Comparison of ENCODE assay signal across 10 mouse cellular contexts in the genomic region with DNA sequence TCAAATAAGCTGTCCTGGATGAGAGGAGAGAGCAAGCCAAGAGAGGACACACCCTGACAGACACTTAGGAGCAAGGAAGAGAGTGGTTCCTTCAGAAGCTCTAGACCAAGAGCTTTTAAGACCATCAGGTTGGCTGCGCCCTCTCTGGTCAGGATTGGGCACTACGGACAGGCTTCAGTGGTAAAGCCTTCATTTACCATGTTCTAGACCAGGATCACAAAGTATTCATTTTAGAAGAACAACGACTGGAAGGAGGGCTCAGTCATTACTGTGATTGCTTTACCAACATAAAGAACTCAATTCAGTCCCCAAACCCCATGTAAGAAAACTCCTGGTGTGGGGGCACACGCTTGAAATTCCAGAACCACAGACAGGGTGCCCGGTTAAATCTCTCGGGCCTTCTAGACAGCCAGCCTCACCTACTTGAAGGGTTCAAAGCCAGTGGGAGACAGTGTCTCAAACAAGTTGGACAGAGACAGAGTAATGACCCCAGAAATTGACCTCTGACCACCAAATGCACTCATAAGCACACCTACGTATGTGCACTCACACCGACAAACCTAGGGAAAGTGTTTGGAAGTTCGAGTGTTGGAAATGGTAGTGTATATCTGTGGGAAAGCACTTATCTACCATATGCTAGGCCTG. TPM values are rescaled to one million over a fixed set of nuclear protein-coding genes. Genes with fewer than 3 reads are reported as not detected.
A peak's percentile ranks its signal among the peaks of the same experiment; 100 is the strongest.
DNase-seq lines count a peak whose midpoint lies in the region; ATAC-seq lines count a peak whose summit lies in the region.
"Had no signal": no experiment of that assay in that cellular context is flagged by ENCODE, and none has a peak within 500 bp of the region (broad histone marks: within the 10 kb centered on the region; RNA-seq: fewer than 3 reads in every experiment).

No protein-coding gene starts in this region.

- H3K36me3 ChIP-seq in heart, embryonic 10.5 days: peaks cover 20% of the 10 kb centered on the region
- peaks cover 20% of the 10 kb centered on the region for H3K36me3 ChIP-seq in erythroblast, embryonic 14.5 days (ENCODE audit: control insufficient read depth)
- H3K36me3 ChIP-seq in kidney, embryonic 14.5 days (ENCODE audit: control insufficient read depth, insufficient read depth, low read length): peaks cover 13% of the 10 kb centered on the region
- H3K36me3 ChIP-seq in midbrain, embryonic 14.5 days (ENCODE audit: control insufficient read depth, insufficient read depth, low read length): peaks cover 13% of the 10 kb centered on the region

- H3K9ac ChIP-seq in kidney, embryonic 14.5 days (ENCODE audit: low read depth, low read length): no peak overlapping the region
- no peak overlapping the region for H3K9ac ChIP-seq in midbrain, embryonic 14.5 days (replicated peaks; ENCODE audit: low read length)

- peak overlapping the region; percentile 59; the same call in 1 of the 2 replicates for H3K27ac ChIP-seq in heart, embryonic 10.5 days
- H3K27ac ChIP-seq in kidney, embryonic 14.5 days (ENCODE audit: low read depth, low read length): no peak overlapping the region
- H3K27ac ChIP-seq in midbrain, embryonic 14.5 days (replicated peaks; ENCODE audit: low read depth, low read length): no peak overlapping the region

- H3K9me3 ChIP-seq in heart, embryonic 10.5 days: no peaks in the 10 kb centered on the region
- H3K9me3 ChIP-seq in erythroblast, embryonic 14.5 days (ENCODE audit: control insufficient read depth, low read length): no peaks in the 10 kb centered on the region
- H3K9me3 ChIP-seq in kidney, embryonic 14.5 days (ENCODE audit: control insufficient read depth, low read length): no peaks in the 10 kb centered on the region
- H3K9me3 ChIP-seq in midbrain, embryonic 14.5 days (ENCODE audit: control insufficient read depth, low read length): no peaks in the 10 kb centered on the region

- peaks cover 26% of the 10 kb centered on the region for H3K4me1 ChIP-seq in heart, embryonic 10.5 days
- H3K4me1 ChIP-seq in erythroblast, embryonic 14.5 days (ENCODE audit: control insufficient read depth): peaks cover 34% of the 10 kb centered on the region
- peaks cover 8% of the 10 kb centered on the region; the same call in 1 of the 2 replicates for H3K4me1 ChIP-seq in kidney, embryonic 14.5 days (ENCODE audit: control insufficient read depth, insufficient read depth, low read length)
- H3K4me1 ChIP-seq in midbrain, embryonic 14.5 days (ENCODE audit: control insufficient read depth, insufficient read depth, low read length): peaks cover 6% of the 10 kb centered on the region

- H3K4me2 ChIP-seq in kidney, embryonic 14.5 days (replicated peaks; ENCODE audit: low read depth, low read length): no peak overlapping the region
- peak overlapping the region; percentile 18; the same call in 1 of the 2 replicates for H3K4me2 ChIP-seq in midbrain, embryonic 14.5 days (ENCODE audit: low read length)

- peak overlapping the region; percentile 90; the same call in 1 of the 2 replicates for H3K4me3 ChIP-seq in heart, embryonic 10.5 days
- H3K4me3 ChIP-seq in erythroblast, embryonic 14.5 days (replicated peaks): peak overlapping the region; percentile 98
- H3K4me3 ChIP-seq in kidney, embryonic 14.5 days (ENCODE audit: low read length): peak overlapping the region; percentile 82
- H3K4me3 ChIP-seq in midbrain, embryonic 14.5 days (replicated peaks; ENCODE audit: low read depth, low read length): no peak overlapping the region

- no peaks in the 10 kb centered on the region for H3K27me3 ChIP-seq in heart, embryonic 10.5 days (ENCODE audit: insufficient read depth, poor library complexity, severe bottlenecking)
- H3K27me3 ChIP-seq in erythroblast, embryonic 14.5 days (ENCODE audit: control insufficient read depth): no peaks in the 10 kb centered on the region
- no peaks in the 10 kb centered on the region for H3K27me3 ChIP-seq in kidney, embryonic 14.5 days (ENCODE audit: control insufficient read depth, insufficient read depth, low read length)
- H3K27me3 ChIP-seq in midbrain, embryonic 14.5 days (ENCODE audit: control insufficient read depth, insufficient read depth, low read length): no peaks in the 10 kb centered on the region
- H3K27me3 ChIP-seq: Patski had no signal

- peak; percentile 1; the same call in 1 of the 2 replicates for ATAC-seq in kidney, embryonic 14.5 days (ENCODE audit: low FRiP score, low TSS enrichment)
- peak; percentile 1; the same call in 1 of the 2 replicates for ATAC-seq in midbrain, embryonic 14.5 days (ENCODE audit: low FRiP score, low TSS enrichment)

- DNase-seq in heart, embryonic 10.5 days (ENCODE audit: low spot score): peak; percentile 75
- DNase-seq in heart, adult 8-10 months (ENCODE audit: low spot score): no peak
- DNase-seq in WW6 (ENCODE audit: low read depth, low spot score) (peak; percentile 67), adipocyte (ENCODE audit: low spot score) (no peak)
- DNase-seq in midbrain, embryonic 14.5 days: peak; percentile 34
- no peak for DNase-seq in left cerebral cortex, adult 18-20 months (ENCODE audit: low spot score in 2 of 2)

- 74% methylated on average over 9 of the region's 9 CpGs for WGBS in heart, embryonic 10.5 days
- 76% methylated on average over 9 of the region's 9 CpGs for WGBS in kidney, embryonic 14.5 days
- WGBS in midbrain, embryonic 14.5 days: 77% methylated on average over 9 of the region's 9 CpGs

RNA-seq across cellular contexts. Expression of gene Ndufb7, which starts 0.6 kb away (rescaled TPM):
- polyA plus RNA-seq in heart, embryonic 10.5 days (2016; fragmentation: Nextera tagmentation; extraction: Ambion mirVana): 479 and 560 TPM in 2 replicates
- total RNA-seq in heart, adult 8-10 months (2022): 100 to 1,000 TPM; 561 to 765 (median 683) TPM
- 76.6 and 87.5 TPM in 2 replicates for polyA plus RNA-seq in erythroblast, embryonic 14.5 days (2012)
- polyA plus RNA-seq in kidney, embryonic 14.5 days (2014; fragmentation: Nextera tagmentation; extraction: Ambion mirVana): 348 and 423 TPM in 2 replicates
- polyA plus RNA-seq in midbrain, embryonic 14.5 days (2014; fragmentation: Nextera tagmentation; extraction: Ambion mirVana): 346 and 405 TPM in 2 replicates
- total RNA-seq in left cerebral cortex, adult 18-20 months (2021): 100 to 1,000 TPM; 136 to 155 TPM

RNA-seq across cellular contexts. Expression of gene Olfr370, which starts 30.3 kb away (rescaled TPM):
- polyA plus RNA-seq in heart, embryonic 10.5 days (2016; fragmentation: Nextera tagmentation; extraction: Ambion mirVana): not detected in 2 replicates
- not detected for total RNA-seq in heart, adult 8-10 months (2022)
- polyA plus RNA-seq in erythroblast, embryonic 14.5 days (2012): not detected in 2 replicates
- polyA plus RNA-seq in kidney, embryonic 14.5 days (2014; fragmentation: Nextera tagmentation; extraction: Ambion mirVana): not detected in 2 replicates
- polyA plus RNA-seq in midbrain, embryonic 14.5 days (2014; fragmentation: Nextera tagmentation; extraction: Ambion mirVana): not detected in 2 replicates
- total RNA-seq in left cerebral cortex, adult 18-20 months (2021): not detected
- total RNA-seq: hematopoietic stem cell, adult 5-6 weeks had no signal

RNA-seq across cellular contexts. Expression of gene Tecr, which starts 41.9 kb away (rescaled TPM):
- polyA plus RNA-seq in heart, embryonic 10.5 days (2016; fragmentation: Nextera tagmentation; extraction: Ambion mirVana): 568 and 608 TPM in 2 replicates
- total RNA-seq in heart, adult 8-10 months (2022): 100 to 1,000 TPM; 539 to 688 (median 589) TPM
- 33.6 and 58.0 TPM in 2 replicates for polyA plus RNA-seq in erythroblast, embryonic 14.5 days (2012)
- 661 and 682 TPM in 2 replicates for polyA plus RNA-seq in kidney, embryonic 14.5 days (2014; fragmentation: Nextera tagmentation; extraction: Ambion mirVana)
- 987 and 1,278 TPM in 2 replicates for polyA plus RNA-seq in midbrain, embryonic 14.5 days (2014; fragmentation: Nextera tagmentation; extraction: Ambion mirVana)
- 100 to 1,000 TPM; 600 to 661 TPM for total RNA-seq in left cerebral cortex, adult 18-20 months (2021)

RNA-seq across cellular contexts. Expression of gene Dnajb1, which starts 42.1 kb away (rescaled TPM):
- polyA plus RNA-seq in heart, embryonic 10.5 days (2016; fragmentation: Nextera tagmentation; extraction: Ambion mirVana): 51.9 and 71.5 TPM in 2 replicates
- total RNA-seq in heart, adult 8-10 months (2022): 10 to 100 TPM; 11.0 to 14.2 (median 12.6) TPM
- polyA plus RNA-seq in erythroblast, embryonic 14.5 days (2012): 20.5 and 20.7 TPM in 2 replicates
- 42.5 and 48.9 TPM in 2 replicates for polyA plus RNA-seq in kidney, embryonic 14.5 days (2014; fragmentation: Nextera tagmentation; extraction: Ambion mirVana)
- polyA plus RNA-seq in midbrain, embryonic 14.5 days (2014; fragmentation: Nextera tagmentation; extraction: Ambion mirVana): 46.2 TPM in 2 replicates
- 10 to 100 TPM; 61.3 to 66.7 TPM for total RNA-seq in left cerebral cortex, adult 18-20 months (2021)

Comparison
In these comparisons a context has a peak if more than half of its experiments do, and no peak if none do; other contexts are left out.
1. DNase-seq: peak in heart, embryonic 10.5 days (single experiment), WW6 (single experiment) and midbrain, embryonic 14.5 days (single experiment); none in heart, adult 8-10 months (single experiment), left cerebral cortex, adult 18-20 months (0 of 2) and adipocyte (single experiment).